Mouse (Mus musculus) midbrain, embryonic 15.5 days (tissue): ENCODE measurements around the gene Suox. TPM values are rescaled to one million over a fixed set of nuclear protein-coding genes. Genes with fewer than 3 reads are reported as not detected.
A peak's percentile ranks its signal among the peaks of the same experiment; 100 is the strongest.

Experiments used
- ATAC-seq: fragments of 200-750 bp; cut with Nextera tagmentation; replicated peaks from 2 replicates; pipeline ENCODE4 v1.8.0; 2017; ENCODE audit warnings: moderate TSS enrichment
- H3K27ac ChIP-seq: fragments of 300-500 bp; sonication (generic); 2 replicates; pipeline ENCODE4 v1.5.1; 2015; ENCODE audit warnings: mild to moderate bottlenecking, inconsistent platforms
- H3K27me3 ChIP-seq: fragments of 300-500 bp; sonication (generic); replicated peaks from 2 replicates; pipeline ENCODE4 v1.6.1; 2015; ENCODE audit warnings: inconsistent platforms
- H3K36me3 ChIP-seq: fragments of 300-500 bp; sonication (generic); replicated peaks from 2 replicates; pipeline ENCODE4 v1.6.1; 2015; ENCODE audit warnings: inconsistent platforms
- H3K4me1 ChIP-seq: fragments of 300-500 bp; sonication (generic); 2 replicates; pipeline ENCODE4 v1.6.1; 2015; ENCODE audit warnings: inconsistent platforms
- H3K4me2 ChIP-seq: fragments of 300-500 bp; sonication (generic); 2 replicates; pipeline ENCODE4 v1.6.1; 2015; ENCODE audit warnings: inconsistent platforms, mild to moderate bottlenecking, moderate library complexity
- H3K4me3 ChIP-seq: fragments of 300-500 bp; sonication (generic); 2 replicates; pipeline ENCODE4 v1.5.1; 2015; ENCODE audit warnings: mild to moderate bottlenecking, inconsistent platforms
- H3K9ac ChIP-seq: fragments of 300-500 bp; sonication (generic); 2 replicates; pipeline ENCODE4 v1.6.1; 2015; ENCODE audit warnings: mild to moderate bottlenecking, inconsistent platforms
- H3K9me3 ChIP-seq: fragments of 300-500 bp; sonication (generic); 2 replicates; pipeline ENCODE4 v1.6.1; 2016; ENCODE audit warnings: inconsistent platforms
- WGBS: fragments of 180-500 bp; shearing (Covaris S2); methylation state at CpG from one replicate; pipeline ENCODE4 v1.1.7; 2015; ENCODE audit warnings: mixed read lengths; 5-methylcytosine and 5-hydroxymethylcytosine counted together
- polyA plus RNA-seq: library from polyadenylated mRNA; unstranded; fragments of >200 nt; fragmentation: Nextera tagmentation; extraction: Ambion mirVana; gene quantifications from 2 replicates; pipeline ENCODE4 v1.2.1, GENCODE M21; 2015

The Suox gene
- polyA plus RNA-seq, 1 experiment from 2014 or later = 14.3 TPM

DNA sequence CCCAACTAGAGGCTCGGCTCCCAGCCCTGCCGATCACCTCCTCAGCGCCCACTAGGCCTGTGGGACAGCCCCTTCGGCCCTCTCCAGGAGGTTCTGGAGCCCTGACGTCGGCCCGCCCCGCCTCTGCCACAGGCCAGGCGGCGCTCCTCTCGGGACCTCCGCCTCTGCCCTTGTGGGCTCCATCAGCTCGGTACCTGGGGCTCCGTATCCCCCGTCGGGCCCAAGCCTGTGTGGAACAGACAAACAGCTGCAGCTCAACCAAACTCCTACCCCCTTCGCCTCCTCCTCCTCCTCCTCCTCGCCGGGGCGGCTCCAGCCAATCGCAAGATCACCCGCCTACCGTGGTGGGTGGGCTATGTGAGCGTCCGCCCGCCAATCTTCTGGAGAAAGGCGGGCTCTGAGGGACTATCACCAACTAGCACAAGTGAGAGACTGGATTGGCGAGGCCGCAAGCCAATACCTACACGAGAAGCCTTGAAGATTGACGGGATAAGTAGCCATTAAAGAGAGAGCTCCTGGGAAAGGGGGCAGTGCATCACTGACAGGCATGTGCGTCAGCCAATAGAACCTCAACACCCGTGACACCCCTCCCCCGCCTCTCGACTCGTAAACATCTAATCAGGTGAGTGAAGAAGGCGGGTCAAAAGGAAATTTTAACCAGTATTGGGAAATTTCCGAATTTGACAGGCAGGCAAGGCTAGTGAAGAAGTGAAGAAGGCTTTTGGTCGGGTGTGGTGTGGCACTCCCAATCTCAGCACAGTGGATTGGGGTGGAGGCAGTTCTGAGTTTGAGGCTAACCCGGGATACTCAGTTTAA, 22.3 kb upstream of the Suox start, which contains the start of gene Rab5b:
Rab5b (minus strand) TSS at position 273 of the 816 bp plus-strand sequence.
- Histone ChIP-seq H3K9ac (peak within 1 kb of the TSS; percentile 78), H3K27ac (peak within 1 kb of the TSS; percentile 94), H3K4me3 (peak within 1 kb of the TSS; percentile 88), H3K4me1 (peaks cover 13% of the 10 kb centered on the region), H3K4me2 (peak within 1 kb of the TSS; percentile 72), H3K27me3 (no peaks in the 10 kb centered on the region), H3K9me3 (no peaks in the 10 kb centered on the region), H3K36me3 (no peaks in the 10 kb centered on the region)
- under 1% methylated on average over 38 of the region's 40 CpGs for WGBS
- ATAC-seq = peak; percentile 99

- Histone ChIP-seq H3K4me1 (peaks cover 13% of the 10 kb centered on the region), H3K9me3 (no peaks in the 10 kb centered on the region)
Measured at GRCm38 (mm10) chr10:128695411-128695991, 21.6 kb upstream of the Suox start.

GRCm38 (mm10) chr10:128674469-128675008, 666 bp upstream of the Suox start:
- peaks cover 7% of the 10 kb centered on the region; the same call in 1 of the 2 replicates for H3K36me3 ChIP-seq
- peak overlapping the region; percentile 67; the same call in 1 of the 2 replicates for H3K9ac ChIP-seq
- WGBS = under 1% methylated on average over 9 of the region's 9 CpGs
- peak; percentile 12; the same call in 1 of the 2 replicates for ATAC-seq
- peak overlapping the region; percentile 67 for H3K27ac ChIP-seq
- peak overlapping the region; percentile 74 for H3K4me3 ChIP-seq
- H3K9me3 ChIP-seq = no peaks in the 10 kb centered on the region
- H3K27me3 ChIP-seq = no peaks in the 10 kb centered on the region
- peak overlapping the region; percentile 81 for H3K4me2 ChIP-seq
- H3K4me1 ChIP-seq = peaks cover 9% of the 10 kb centered on the region

More at GRCm38 (mm10) chr10:128695411-128695991, 21.6 kb upstream of the Suox start:
- peak overlapping the region; percentile 94 for H3K27ac ChIP-seq
- peak overlapping the region; percentile 72 for H3K4me2 ChIP-seq
- peak overlapping the region; percentile 88 for H3K4me3 ChIP-seq
- H3K36me3 ChIP-seq = no peaks in the 10 kb centered on the region
- 2% methylated on average over 22 of the region's 22 CpGs for WGBS
- no peak for ATAC-seq
- H3K9ac ChIP-seq = peak overlapping the region; percentile 78
- no peaks in the 10 kb centered on the region for H3K27me3 ChIP-seq

- WGBS = 91% methylated on average over 9 of the region's 9 CpGs
- Histone ChIP-seq H3K9ac (no peak overlapping the region), H3K36me3 (peaks cover 7% of the 10 kb centered on the region; the same call in 1 of the 2 replicates), H3K27me3 (no peaks in the 10 kb centered on the region), H3K27ac (no peak overlapping the region), H3K4me1 (peaks cover 24% of the 10 kb centered on the region), H3K4me3 (no peak overlapping the region), H3K9me3 (no peaks in the 10 kb centered on the region), H3K4me2 (no peak overlapping the region)
- no peak for ATAC-seq
Measured at GRCm38 (mm10) chr10:128671148-128671547, 2.7 kb downstream of the Suox start.

GRCm38 (mm10) chr10:128668790-128669672, 4.8 kb downstream of the Suox start:
- Histone ChIP-seq H3K4me1 (peaks cover 24% of the 10 kb centered on the region), H3K36me3 (peaks cover 7% of the 10 kb centered on the region; the same call in 1 of the 2 replicates), H3K27me3 (no peaks in the 10 kb centered on the region), H3K9me3 (no peaks in the 10 kb centered on the region), H3K27ac (peak overlapping the region; percentile 86), H3K4me2 (peak overlapping the region; percentile 75), H3K4me3 (peak overlapping the region; percentile 80), H3K9ac (peak overlapping the region; percentile 80)
- WGBS = under 1% methylated on average over 42 of the region's 42 CpGs
- ATAC-seq = peak; percentile 74

DNA sequence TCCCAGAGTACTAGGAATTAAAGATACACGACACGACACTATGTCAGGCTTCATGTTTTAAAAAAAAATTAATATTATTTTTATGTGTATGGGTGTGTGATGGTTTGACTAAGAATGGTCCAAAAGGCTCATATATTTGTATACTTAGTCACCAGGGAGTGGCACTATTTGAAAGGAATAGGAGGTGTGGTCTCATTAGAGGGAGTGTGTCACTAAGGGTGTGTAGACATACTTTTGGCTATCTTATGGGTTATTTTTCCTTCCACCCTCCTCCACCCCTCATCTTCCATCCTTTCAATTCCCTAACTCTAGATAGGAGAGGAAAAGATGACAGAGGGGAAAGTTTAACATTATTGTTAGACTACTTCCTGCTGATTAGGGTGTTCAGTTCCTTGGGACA, 8.1 kb downstream of the Suox start:
- no peak overlapping the region for H3K4me2 ChIP-seq
- no peak overlapping the region for H3K9ac ChIP-seq
- H3K27me3 ChIP-seq = no peaks in the 10 kb centered on the region
- no peak for ATAC-seq
- H3K36me3 ChIP-seq = no peaks in the 10 kb centered on the region
- no peak overlapping the region for H3K4me3 ChIP-seq
- 97% methylated on average over 2 of the region's 2 CpGs for WGBS
- peaks cover 16% of the 10 kb centered on the region for H3K4me1 ChIP-seq
- no peaks in the 10 kb centered on the region for H3K9me3 ChIP-seq
- H3K27ac ChIP-seq = no peak overlapping the region

DNA sequence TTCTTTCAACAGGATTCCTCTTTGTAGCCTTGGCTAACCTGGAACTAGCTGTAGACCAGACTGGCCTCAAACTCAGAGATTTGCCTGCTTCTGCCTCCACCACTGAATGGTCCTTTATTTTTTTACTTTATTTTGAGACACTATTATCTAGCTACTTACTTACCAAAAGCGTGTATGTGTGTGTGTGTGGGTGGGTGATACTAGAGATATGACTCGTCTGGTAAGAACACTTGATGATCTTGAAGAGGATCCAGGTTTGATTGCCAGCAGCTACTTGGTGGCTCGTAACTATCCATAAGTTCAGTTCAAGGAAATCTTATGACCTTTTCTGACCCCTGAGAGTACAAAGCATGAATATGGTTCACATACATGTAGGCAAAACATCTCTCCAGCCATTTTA, 8.6 kb downstream of the Suox start:
- no peak for ATAC-seq
- Histone ChIP-seq H3K27me3 (no peaks in the 10 kb centered on the region), H3K9me3 (no peaks in the 10 kb centered on the region), H3K4me2 (no peak overlapping the region), H3K4me3 (no peak overlapping the region), H3K36me3 (no peaks in the 10 kb centered on the region), H3K4me1 (peaks cover 16% of the 10 kb centered on the region), H3K27ac (no peak overlapping the region), H3K9ac (no peak overlapping the region)
- whole genome bisulfite sequencing = 82% methylated on average over 3 of the region's 3 CpGs

DNA sequence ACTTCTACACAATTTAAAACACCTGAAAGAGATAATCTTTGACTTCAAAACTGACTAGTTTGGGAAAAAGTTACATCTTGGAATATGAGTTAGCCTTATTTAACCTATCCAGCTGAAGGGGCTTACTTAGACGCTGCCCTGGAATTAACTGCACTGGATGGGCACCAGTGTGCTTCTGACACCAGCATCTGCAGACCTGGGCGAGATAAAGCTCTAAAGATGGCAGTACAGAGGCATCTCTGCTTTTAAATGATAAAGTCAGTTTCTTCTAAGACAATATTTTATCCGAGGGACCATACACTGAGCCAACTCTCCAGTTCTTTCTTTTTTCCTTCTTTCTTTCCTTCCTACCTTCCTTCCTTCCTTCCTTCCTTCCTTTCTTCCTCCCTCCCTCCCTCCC, 9.1 kb downstream of the Suox start:
- Histone ChIP-seq H3K4me2 (no peak overlapping the region), H3K4me1 (peaks cover 16% of the 10 kb centered on the region), H3K4me3 (no peak overlapping the region), H3K36me3 (no peaks in the 10 kb centered on the region), H3K9ac (no peak overlapping the region), H3K9me3 (no peaks in the 10 kb centered on the region), H3K27me3 (no peaks in the 10 kb centered on the region), H3K27ac (no peak overlapping the region)
- no peak for ATAC-seq
- WGBS = 71% methylated on average over 3 of the region's 3 CpGs

- ATAC-seq = no peak
- Histone ChIP-seq H3K36me3 (no peaks in the 10 kb centered on the region), H3K27ac (no peak overlapping the region), H3K27me3 (no peaks in the 10 kb centered on the region), H3K4me2 (no peak overlapping the region), H3K9me3 (no peaks in the 10 kb centered on the region), H3K4me1 (peaks cover 11% of the 10 kb centered on the region), H3K4me3 (no peak overlapping the region), H3K9ac (no peak overlapping the region)
- 72% methylated on average over 5 of the region's 5 CpGs for WGBS
Measured at GRCm38 (mm10) chr10:128663441-128664220, 10.2 kb downstream of the Suox start.

DNA sequence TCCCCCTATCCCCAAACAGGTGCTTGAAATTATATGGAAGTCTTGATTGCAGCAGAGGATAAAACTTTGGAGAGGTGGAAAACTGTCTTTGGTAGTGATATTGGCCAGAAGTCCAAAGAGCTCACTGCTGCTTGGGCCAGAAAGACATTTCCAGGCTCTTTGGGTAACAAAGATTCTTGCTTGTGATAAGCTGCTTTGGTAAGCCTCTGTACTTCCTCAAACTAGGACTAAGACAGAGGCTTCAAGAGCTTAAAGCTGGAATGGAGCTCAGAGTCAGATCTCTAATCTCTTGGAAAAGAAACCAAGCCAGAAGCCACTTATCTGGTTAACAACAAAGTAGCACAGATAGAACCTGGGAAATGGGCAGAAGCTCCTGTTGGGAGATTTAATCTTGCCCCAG, 11.4 kb downstream of the Suox start:
- Histone ChIP-seq H3K4me1 (peaks cover under 1% of the 10 kb centered on the region), H3K9me3 (no peaks in the 10 kb centered on the region), H3K27ac (no peak overlapping the region), H3K9ac (no peak overlapping the region), H3K4me2 (no peak overlapping the region), H3K36me3 (no peaks in the 10 kb centered on the region), H3K4me3 (no peak overlapping the region), H3K27me3 (no peaks in the 10 kb centered on the region)
- ATAC-seq = no peak

DNA sequence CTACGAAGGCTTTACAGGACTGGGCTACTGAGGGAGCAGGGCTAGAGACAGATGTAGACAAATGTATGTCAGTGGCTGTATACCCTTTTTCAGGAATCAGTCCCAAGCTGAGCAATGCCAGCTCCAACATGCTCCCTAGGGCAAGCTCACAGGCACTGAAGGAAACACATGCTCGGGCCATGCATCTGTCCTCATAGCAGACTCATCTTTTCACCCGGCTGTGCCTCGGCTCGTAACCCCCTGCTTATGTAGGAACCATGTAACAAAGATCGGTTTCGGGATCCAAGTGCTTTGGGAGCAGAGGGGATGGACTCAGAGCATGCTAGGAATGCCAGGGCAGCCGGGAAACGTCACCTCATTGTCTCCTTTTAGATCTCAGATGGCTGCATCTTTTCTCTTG, 14.4 kb downstream of the Suox start:
- Histone ChIP-seq H3K36me3 (no peaks in the 10 kb centered on the region), H3K9ac (no peak overlapping the region), H3K27me3 (no peaks in the 10 kb centered on the region), H3K4me2 (no peak overlapping the region), H3K4me1 (no peaks in the 10 kb centered on the region), H3K4me3 (no peak overlapping the region), H3K27ac (no peak overlapping the region), H3K9me3 (no peaks in the 10 kb centered on the region)
- WGBS = 52% methylated on average over 9 of the region's 9 CpGs
- no peak for ATAC-seq
